Mouse (Mus musculus): ENCODE measurements around the gene Gm13723. TPM values are rescaled to one million over a fixed set of nuclear protein-coding genes. Genes with fewer than 3 reads are reported as not detected.

Gm13723 gene
- not detected in 2 replicates for polyA plus RNA-seq (2011; ENCODE audit: insufficient read depth, insufficient read length, low replicate concordance, missing spikeins)

- TF ChIP-seq CTCF (IDR thresholded peaks at IDR 0.05; ENCODE audit: control insufficient read depth, insufficient read depth, low read length) (no peak), POLR2A (IDR thresholded peaks at IDR 0.05; ENCODE audit: borderline replicate concordance, control insufficient read depth, low read depth, low read length) (no peak)
- Histone ChIP-seq H3K4me1 (ENCODE audit: control insufficient read depth, insufficient read depth, low read length) (no peaks in the 10 kb centered on the region), H3K27ac (ENCODE audit: control insufficient read depth, insufficient read depth, low read depth, low read length, poor library complexity) (no peak within 1 kb of the TSS), H3K4me3 (replicated peaks; ENCODE audit: control insufficient read depth, low read depth, low read length) (no peak within 1 kb of the TSS)
- 47% methylated on average over 1 of the region's 1 CpGs for WGBS
These were observed at the start of gene Gm13723 for GRCm38 (mm10) chr2:86874702-86875101. TSS of gene Gm13723 (minus strand) at chr2:86874802.

GRCm38 (mm10) chr2:86905647-86906046 is 31.0 kb upstream of the Gm13723 start:
- Histone ChIP-seq H3K4me1 (ENCODE audit: control insufficient read depth, insufficient read depth, low read length) (no peaks in the 10 kb centered on the region), H3K4me3 (replicated peaks; ENCODE audit: control insufficient read depth, low read depth, low read length) (no peak overlapping the region), H3K27ac (ENCODE audit: control insufficient read depth, insufficient read depth, low read depth, low read length, poor library complexity) (no peak overlapping the region)
- no peak for TF ChIP-seq CTCF (IDR thresholded peaks at IDR 0.05; ENCODE audit: control insufficient read depth, insufficient read depth, low read length)
- TF ChIP-seq POLR2A (IDR thresholded peaks at IDR 0.05; ENCODE audit: borderline replicate concordance, control insufficient read depth, low read depth, low read length): no peak
- WGBS: 73% methylated on average over 2 of the region's 2 CpGs

- H3K27ac ChIP-seq (ENCODE audit: control insufficient read depth, insufficient read depth, low read depth, low read length, poor library complexity): no peak within 1 kb of the TSS
- H3K4me3 ChIP-seq (replicated peaks; ENCODE audit: control insufficient read depth, low read depth, low read length): no peak within 1 kb of the TSS
- H3K4me1 ChIP-seq (ENCODE audit: control insufficient read depth, insufficient read depth, low read length): no peaks in the 10 kb centered on the region
- 72% methylated on average over 1 of the region's 1 CpGs for WGBS
- TF ChIP-seq CTCF (IDR thresholded peaks at IDR 0.05; ENCODE audit: control insufficient read depth, insufficient read depth, low read length): no peak
- TF ChIP-seq POLR2A (IDR thresholded peaks at IDR 0.05; ENCODE audit: borderline replicate concordance, control insufficient read depth, low read depth, low read length): no peak
These were observed 17.5 kb upstream of the Gm13723 start, which contains the start of gene Olfr1097 for GRCm38 (mm10) chr2:86892116-86892515. TSS of gene Olfr1097 (minus strand) at chr2:86892216.

- 84% methylated on average over 3 of the region's 3 CpGs for WGBS
- Histone ChIP-seq H3K27ac (ENCODE audit: control insufficient read depth, insufficient read depth, low read depth, low read length, poor library complexity) (no peak within 1 kb of the TSS), H3K4me1 (ENCODE audit: control insufficient read depth, insufficient read depth, low read length) (no peaks in the 10 kb centered on the region), H3K4me3 (replicated peaks; ENCODE audit: control insufficient read depth, low read depth, low read length) (no peak within 1 kb of the TSS)
- no peak for TF ChIP-seq POLR2A (IDR thresholded peaks at IDR 0.05; ENCODE audit: borderline replicate concordance, control insufficient read depth, low read depth, low read length)
- TF ChIP-seq CTCF (IDR thresholded peaks at IDR 0.05; ENCODE audit: control insufficient read depth, insufficient read depth, low read length): no peak
These were observed 23.0 kb downstream of the Gm13723 start, which contains the start of gene Olfr1095 for GRCm38 (mm10) chr2:86851596-86851995. TSS of gene Olfr1095 (minus strand) at chr2:86851696.

- H3K4me3 ChIP-seq (replicated peaks; ENCODE audit: control insufficient read depth, low read depth, low read length): no peak within 1 kb of the TSS
- no peak within 1 kb of the TSS for H3K27ac ChIP-seq (ENCODE audit: control insufficient read depth, insufficient read depth, low read depth, low read length, poor library complexity)
- H3K4me1 ChIP-seq (ENCODE audit: control insufficient read depth, insufficient read depth, low read length): no peaks in the 10 kb centered on the region
- TF ChIP-seq POLR2A (IDR thresholded peaks at IDR 0.05; ENCODE audit: borderline replicate concordance, control insufficient read depth, low read depth, low read length) (no peak), CTCF (IDR thresholded peaks at IDR 0.05; ENCODE audit: control insufficient read depth, insufficient read depth, low read length) (no peak)
These were observed 50.2 kb downstream of the Gm13723 start, which contains the start of gene Olfr1094 for GRCm38 (mm10) chr2:86824363-86824762. TSS of gene Olfr1094 (plus strand) at chr2:86824663.

Other genes starting within 250 kb of the Gm13723 start
- gene Olfr1084, start 235.1 kb downstream of the Gm13723 start, polyA plus RNA-seq (2011; ENCODE audit: insufficient read depth, insufficient read length, low replicate concordance, missing spikeins): not detected in 2 replicates
- 0.30 TPM in 1 of 2 replicates, not detected in the other for gene Olfr1085, start 212.8 kb downstream of the Gm13723 start, polyA plus RNA-seq (2011; ENCODE audit: insufficient read depth, insufficient read length, low replicate concordance, missing spikeins)
- gene Olfr1086, start 194.7 kb downstream of the Gm13723 start, polyA plus RNA-seq (2011; ENCODE audit: insufficient read depth, insufficient read length, low replicate concordance, missing spikeins): not detected in 2 replicates
- not detected in 2 replicates for gene Olfr1087, start 176.4 kb downstream of the Gm13723 start, polyA plus RNA-seq (2011; ENCODE audit: insufficient read depth, insufficient read length, low replicate concordance, missing spikeins)
- not detected in 2 replicates for gene Olfr1089, start 141.1 kb downstream of the Gm13723 start, polyA plus RNA-seq (2011; ENCODE audit: insufficient read depth, insufficient read length, low replicate concordance, missing spikeins)
- 4.3 TPM in 1 of 2 replicates, not detected in the other for gene Olfr1090, start 115.8 kb downstream of the Gm13723 start, polyA plus RNA-seq (2011; ENCODE audit: insufficient read depth, insufficient read length, low replicate concordance, missing spikeins)
- gene Olfr1093, start 92.3 kb downstream of the Gm13723 start, polyA plus RNA-seq (2011; ENCODE audit: insufficient read depth, insufficient read length, low replicate concordance, missing spikeins): not detected in 2 replicates
- gene Olfr141, start 64.8 kb downstream of the Gm13723 start, polyA plus RNA-seq (2011; ENCODE audit: insufficient read depth, insufficient read length, low replicate concordance, missing spikeins): not detected in 2 replicates
- not detected in 2 replicates for gene Olfr1094, start 50.1 kb downstream of the Gm13723 start, polyA plus RNA-seq (2011; ENCODE audit: insufficient read depth, insufficient read length, low replicate concordance, missing spikeins)
- not detected in 2 replicates for gene Olfr1095, start 23.1 kb downstream of the Gm13723 start, polyA plus RNA-seq (2011; ENCODE audit: insufficient read depth, insufficient read length, low replicate concordance, missing spikeins)
- gene Olfr1097, start 17.4 kb upstream of the Gm13723 start, polyA plus RNA-seq (2011; ENCODE audit: insufficient read depth, insufficient read length, low replicate concordance, missing spikeins): not detected in 2 replicates
- gene Olfr1098, start 49.7 kb upstream of the Gm13723 start, polyA plus RNA-seq (2011; ENCODE audit: insufficient read depth, insufficient read length, low replicate concordance, missing spikeins): not detected in 2 replicates
- not detected in 2 replicates for gene Olfr1099, start 85.9 kb upstream of the Gm13723 start, polyA plus RNA-seq (2011; ENCODE audit: insufficient read depth, insufficient read length, low replicate concordance, missing spikeins)
- gene Olfr1100, start 105.2 kb upstream of the Gm13723 start, polyA plus RNA-seq (2011; ENCODE audit: insufficient read depth, insufficient read length, low replicate concordance, missing spikeins): not detected in 2 replicates
- gene Olfr1101, start 116.4 kb upstream of the Gm13723 start, polyA plus RNA-seq (2011; ENCODE audit: insufficient read depth, insufficient read length, low replicate concordance, missing spikeins): not detected in 2 replicates
- gene Olfr1102, start 123.6 kb upstream of the Gm13723 start, polyA plus RNA-seq (2011; ENCODE audit: insufficient read depth, insufficient read length, low replicate concordance, missing spikeins): not detected in 2 replicates
- not detected in 2 replicates for gene Olfr1104, start 152.3 kb upstream of the Gm13723 start, polyA plus RNA-seq (2011; ENCODE audit: insufficient read depth, insufficient read length, low replicate concordance, missing spikeins)
- gene Olfr1105, start 161.7 kb upstream of the Gm13723 start, polyA plus RNA-seq (2011; ENCODE audit: insufficient read depth, insufficient read length, low replicate concordance, missing spikeins): not detected in 2 replicates
- gene Olfr1106, start 177.5 kb upstream of the Gm13723 start, polyA plus RNA-seq (2011; ENCODE audit: insufficient read depth, insufficient read length, low replicate concordance, missing spikeins): not detected in 2 replicates
- gene Olfr1107, start 201.0 kb upstream of the Gm13723 start, polyA plus RNA-seq (2011; ENCODE audit: insufficient read depth, insufficient read length, low replicate concordance, missing spikeins): 0.36 TPM in 1 of 2 replicates, not detected in the other
- 1.5 and 2.4 TPM in 2 replicates for gene Olfr1109, start 221.2 kb upstream of the Gm13723 start, polyA plus RNA-seq (2011; ENCODE audit: insufficient read depth, insufficient read length, low replicate concordance, missing spikeins)
- gene Olfr259, start 239.8 kb upstream of the Gm13723 start, polyA plus RNA-seq (2011; ENCODE audit: insufficient read depth, insufficient read length, low replicate concordance, missing spikeins): not detected in 2 replicates